ENCODE assay signal across 10 mouse cellular contexts in the genomic region with DNA sequence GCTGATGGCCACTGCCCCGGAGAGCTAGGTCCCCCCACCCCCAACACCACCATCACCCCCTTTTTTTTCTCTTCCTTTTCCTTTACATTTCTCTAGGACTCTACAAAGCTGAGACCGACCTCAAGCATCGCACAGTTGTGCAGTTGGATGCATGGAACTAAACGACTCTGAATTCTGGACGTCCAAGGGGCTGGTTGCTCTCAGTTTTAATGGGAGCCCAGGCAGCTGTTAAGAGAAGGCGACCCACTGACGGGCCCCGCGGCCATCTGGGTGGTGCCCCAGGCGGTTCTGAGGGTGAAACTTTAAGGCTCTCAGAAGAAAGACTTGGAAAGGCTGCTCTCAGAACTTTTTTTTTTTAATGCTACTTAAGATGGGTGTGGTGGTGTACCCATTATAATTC. TPM values are rescaled to one million over a fixed set of nuclear protein-coding genes. Genes with fewer than 3 reads are reported as not detected.
DNase-seq lines count a peak whose midpoint lies in the region; ATAC-seq lines count a peak whose summit lies in the region.
"Had no signal": no experiment of that assay in that cellular context is flagged by ENCODE, and none has a peak within 500 bp of the region (broad histone marks: within the 10 kb centered on the region; RNA-seq: fewer than 3 reads in every experiment).

No protein-coding gene starts in this region.

- peak overlapping the region; percentile 90 for H3K27ac ChIP-seq in lung, embryonic 15.5 days
- no peak overlapping the region for H3K27ac ChIP-seq in forebrain, embryonic 15.5 days (replicated peaks)
- peak overlapping the region; percentile 73; the same call in 1 of the 2 replicates for H3K27ac ChIP-seq in liver, embryonic 13.5 days
- peak overlapping the region; percentile 72 for H3K27ac ChIP-seq in stomach, embryonic 15.5 days

- no peak for ATAC-seq in lung, embryonic 15.5 days (ENCODE audit: borderline replicate concordance, extremely low read depth, low FRiP score, low TSS enrichment)
- ATAC-seq in forebrain, embryonic 15.5 days (replicated peaks), result no peak
- no peak for ATAC-seq in liver, embryonic 13.5 days (ENCODE audit: low read depth)
- no peak for ATAC-seq in stomach, embryonic 15.5 days (ENCODE audit: insufficient read depth, low FRiP score, low read depth)
- no peak for ATAC-seq in frontal cortex, adult (ENCODE audit: low TSS enrichment)
- ATAC-seq: inflammation-experienced regulatory T-cells, adult 6 months had no signal

- H3K9me3 ChIP-seq in lung, embryonic 15.5 days, result no peaks in the 10 kb centered on the region
- H3K9me3 ChIP-seq in forebrain, embryonic 15.5 days, result no peaks in the 10 kb centered on the region
- no peaks in the 10 kb centered on the region for H3K9me3 ChIP-seq in liver, embryonic 13.5 days (replicated peaks)
- H3K9me3 ChIP-seq in stomach, embryonic 15.5 days, result no peaks in the 10 kb centered on the region

- no peaks in the 10 kb centered on the region for H3K36me3 ChIP-seq in lung, embryonic 15.5 days
- no peaks in the 10 kb centered on the region for H3K36me3 ChIP-seq in forebrain, embryonic 15.5 days
- no peaks in the 10 kb centered on the region for H3K36me3 ChIP-seq in liver, embryonic 13.5 days
- H3K36me3 ChIP-seq in stomach, embryonic 15.5 days, result no peaks in the 10 kb centered on the region

- H3K4me3 ChIP-seq in lung, embryonic 15.5 days, result peak overlapping the region; percentile 70
- H3K4me3 ChIP-seq in forebrain, embryonic 15.5 days, result peak overlapping the region; percentile 52
- peak overlapping the region; percentile 60 for H3K4me3 ChIP-seq in liver, embryonic 13.5 days (replicated peaks)
- peak overlapping the region; percentile 57 for H3K4me3 ChIP-seq in stomach, embryonic 15.5 days (replicated peaks)

- WGBS in lung, embryonic 15.5 days, result 1% methylated on average over 10 of the region's 10 CpGs
- 1% methylated on average over 10 of the region's 10 CpGs for WGBS in forebrain, embryonic 15.5 days
- 3% methylated on average over 10 of the region's 10 CpGs for WGBS in liver, embryonic 13.5 days (ENCODE audit: insufficient replicate concordance)
- under 1% methylated on average over 10 of the region's 10 CpGs for WGBS in stomach, embryonic 15.5 days

- H3K9ac ChIP-seq in lung, embryonic 15.5 days, result peak overlapping the region; percentile 75
- H3K9ac ChIP-seq in forebrain, embryonic 15.5 days (replicated peaks), result no peak overlapping the region; the same call in 1 of the 2 replicates
- H3K9ac ChIP-seq in liver, embryonic 13.5 days, result no peak overlapping the region
- no peak overlapping the region for H3K9ac ChIP-seq in stomach, embryonic 15.5 days

- peaks cover 29% of the 10 kb centered on the region for H3K4me1 ChIP-seq in lung, embryonic 15.5 days
- H3K4me1 ChIP-seq in forebrain, embryonic 15.5 days, result peaks cover 33% of the 10 kb centered on the region
- H3K4me1 ChIP-seq in liver, embryonic 13.5 days (replicated peaks), result no peaks in the 10 kb centered on the region; the same call in 1 of the 2 replicates
- peaks cover 11% of the 10 kb centered on the region for H3K4me1 ChIP-seq in stomach, embryonic 15.5 days

- DNase-seq in lung, postnatal 14 days, result no peak
- no peak for DNase-seq in liver, embryonic 13.5 days
- DNase-seq in cerebellum, adult 9-10 months, result no peak
- no peak for DNase-seq in adrenal gland, adult 18-20 months (ENCODE audit: low spot score in 2 of 2)
- DNase-seq: cerebellum, postnatal 10 days had no signal

- peak overlapping the region; percentile 96 for H3K4me2 ChIP-seq in lung, embryonic 15.5 days
- peak overlapping the region; percentile 90 for H3K4me2 ChIP-seq in forebrain, embryonic 15.5 days (replicated peaks)
- H3K4me2 ChIP-seq in liver, embryonic 13.5 days, result peak overlapping the region; percentile 62
- H3K4me2 ChIP-seq in stomach, embryonic 15.5 days, result peak overlapping the region; percentile 87

- peaks cover 13% of the 10 kb centered on the region for H3K27me3 ChIP-seq in lung, embryonic 15.5 days
- H3K27me3 ChIP-seq in forebrain, embryonic 15.5 days, result peaks cover 56% of the 10 kb centered on the region
- peaks cover 72% of the 10 kb centered on the region for H3K27me3 ChIP-seq in liver, embryonic 13.5 days
- peaks cover 38% of the 10 kb centered on the region for H3K27me3 ChIP-seq in stomach, embryonic 15.5 days (replicated peaks)

RNA-seq across cellular contexts. Expression of a gene that starts 0.5 kb away (rescaled TPM):
- polyA plus RNA-seq in lung, embryonic 15.5 days (2015; fragmentation: Nextera tagmentation; extraction: Ambion mirVana), result 1.2 TPM in 2 replicates
- polyA plus RNA-seq in forebrain, embryonic 15.5 days (2015; fragmentation: Nextera tagmentation; extraction: Ambion mirVana), result 0.11 and 0.14 TPM in 2 replicates
- polyA plus RNA-seq in liver, embryonic 13.5 days (2015; fragmentation: Nextera tagmentation; extraction: Ambion mirVana), result 1.4 and 1.6 TPM in 2 replicates
- polyA plus RNA-seq in stomach, embryonic 15.5 days (2015; fragmentation: Nextera tagmentation; extraction: Ambion mirVana), result 2.0 and 2.2 TPM in 2 replicates
- not detected for total RNA-seq in adrenal gland, adult 18-20 months (2021)

RNA-seq across cellular contexts. Expression of a gene that starts 49.2 kb away (rescaled TPM):
- polyA plus RNA-seq in lung, embryonic 15.5 days (2015; fragmentation: Nextera tagmentation; extraction: Ambion mirVana), result 0.23 TPM in 1 of 2 replicates, not detected in the other
- not detected in 2 replicates for polyA plus RNA-seq in forebrain, embryonic 15.5 days (2015; fragmentation: Nextera tagmentation; extraction: Ambion mirVana)
- polyA plus RNA-seq in liver, embryonic 13.5 days (2015; fragmentation: Nextera tagmentation; extraction: Ambion mirVana), result not detected in 2 replicates
- 0.19 and 0.64 TPM in 2 replicates for polyA plus RNA-seq in stomach, embryonic 15.5 days (2015; fragmentation: Nextera tagmentation; extraction: Ambion mirVana)
- not detected for total RNA-seq in adrenal gland, adult 18-20 months (2021)
- polyA plus RNA-seq: inflammation-experienced regulatory T-cells, adult 6 months had no signal

RNA-seq across cellular contexts. Expression of a gene that starts 60.0 kb away (rescaled TPM):
- 0.37 TPM in 1 of 2 replicates, not detected in the other for polyA plus RNA-seq in lung, embryonic 15.5 days (2015; fragmentation: Nextera tagmentation; extraction: Ambion mirVana)
- polyA plus RNA-seq in forebrain, embryonic 15.5 days (2015; fragmentation: Nextera tagmentation; extraction: Ambion mirVana), result not detected in 2 replicates
- polyA plus RNA-seq in liver, embryonic 13.5 days (2015; fragmentation: Nextera tagmentation; extraction: Ambion mirVana), result not detected in 2 replicates
- 0.04 TPM in 1 of 2 replicates, not detected in the other for polyA plus RNA-seq in stomach, embryonic 15.5 days (2015; fragmentation: Nextera tagmentation; extraction: Ambion mirVana)
- not detected for total RNA-seq in adrenal gland, adult 18-20 months (2021)
